In the genomic region with DNA sequence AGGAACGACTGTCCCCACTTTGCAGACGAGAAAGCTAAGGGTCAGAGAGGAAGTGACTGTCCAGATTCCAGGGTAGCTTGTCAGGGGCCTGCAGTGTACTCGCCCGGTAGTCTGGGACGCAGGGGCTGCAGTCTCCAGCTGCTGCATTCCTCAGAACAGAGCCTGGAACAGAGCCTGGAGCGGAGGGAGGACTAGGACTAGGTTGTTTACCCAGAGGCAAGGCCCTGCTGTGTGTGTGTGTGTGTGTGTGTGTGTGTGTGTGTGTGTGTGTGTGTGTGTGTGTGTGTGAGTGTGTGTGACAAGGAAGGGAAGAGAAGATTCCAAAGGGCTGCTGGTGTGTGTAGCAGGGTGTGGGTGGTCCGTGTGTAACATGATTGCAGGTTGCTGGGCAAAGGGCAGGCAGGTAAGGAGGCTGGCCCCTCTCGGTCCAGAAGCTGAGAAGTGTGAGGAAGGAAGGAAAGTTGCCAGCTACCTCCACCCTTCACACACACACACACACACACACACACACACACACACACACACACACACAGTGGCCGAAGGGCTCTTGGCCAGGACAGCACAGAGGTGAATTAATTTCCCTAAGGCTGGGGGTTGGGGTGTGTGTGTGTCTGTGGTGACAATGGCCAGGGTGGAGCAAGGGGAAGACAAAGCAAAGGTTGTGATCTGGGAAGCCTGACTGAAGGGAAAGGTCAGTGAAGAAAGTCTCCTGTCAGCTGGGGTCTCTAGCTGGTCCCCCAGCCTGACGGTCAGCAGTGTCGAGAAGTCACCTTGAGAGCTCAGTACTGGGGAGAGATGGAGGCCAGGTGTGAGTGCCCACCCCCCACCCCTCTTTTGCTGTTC, we compare ENCODE assay signal across 9 mouse cellular contexts. TPM values are rescaled to one million over a fixed set of nuclear protein-coding genes. Genes with fewer than 3 reads are reported as not detected.
DNase-seq lines count a peak whose midpoint lies in the region; ATAC-seq lines count a peak whose summit lies in the region.
"Had no signal": no experiment of that assay in that cellular context is flagged by ENCODE, and none has a peak within 500 bp of the region (broad histone marks: within the 10 kb centered on the region; RNA-seq: fewer than 3 reads in every experiment).

No protein-coding gene starts in this region.

- H3K4me3 ChIP-seq in hindbrain, embryonic 10.5 days, result no peak overlapping the region
- H3K4me3 ChIP-seq in hindbrain, embryonic 11.5 days (ENCODE audit: low read depth, low read length), result no peak overlapping the region
- H3K4me3 ChIP-seq in embryonic facial prominence, embryonic 13.5 days, result no peak overlapping the region
- H3K4me3 ChIP-seq in heart, embryonic 16.5 days (ENCODE audit: low read length), result no peak overlapping the region
- no peak overlapping the region for H3K4me3 ChIP-seq in macrophage (ENCODE audit: inconsistent target)

- H3K79me2 ChIP-seq in macrophage (ENCODE audit: inconsistent target), result no peaks in the 10 kb centered on the region

- 33% methylated on average over 11 of the region's 11 CpGs for WGBS in hindbrain, embryonic 10.5 days
- 31% methylated on average over 11 of the region's 11 CpGs for WGBS in hindbrain, embryonic 11.5 days
- 21% methylated on average over 11 of the region's 11 CpGs for WGBS in embryonic facial prominence, embryonic 13.5 days
- WGBS in heart, embryonic 16.5 days, result 24% methylated on average over 11 of the region's 11 CpGs
- WGBS in macrophage (ENCODE audit: missing documents), result 82% methylated on average over 8 of the region's 11 CpGs

- H3K4me2 ChIP-seq in hindbrain, embryonic 11.5 days (replicated peaks; ENCODE audit: low read depth, low read length), result no peak overlapping the region
- 0 out of 2 replicates have a peak overlapping the region, but pooled peaks have one; percentile 57 for H3K4me2 ChIP-seq in embryonic facial prominence, embryonic 13.5 days
- peak overlapping the region; percentile 20; the same call in 1 of the 2 replicates for H3K4me2 ChIP-seq in heart, embryonic 16.5 days (ENCODE audit: low read depth, low read length)

- H3K36me3 ChIP-seq in hindbrain, embryonic 10.5 days, result peaks cover 16% of the 10 kb centered on the region
- 0 out of 2 replicates have a peak, but pooled peaks cover 2% of the 10 kb centered on the region for H3K36me3 ChIP-seq in hindbrain, embryonic 11.5 days (ENCODE audit: control insufficient read depth, insufficient read depth, low read length)
- peaks cover 21% of the 10 kb centered on the region for H3K36me3 ChIP-seq in embryonic facial prominence, embryonic 13.5 days
- no peaks in the 10 kb centered on the region for H3K36me3 ChIP-seq in heart, embryonic 16.5 days (ENCODE audit: control insufficient read depth, insufficient read depth)
- H3K36me3 ChIP-seq in macrophage (ENCODE audit: inconsistent target), result no peaks in the 10 kb centered on the region

- peaks cover 50% of the 10 kb centered on the region for H3K4me1 ChIP-seq in hindbrain, embryonic 10.5 days (replicated peaks)
- H3K4me1 ChIP-seq in hindbrain, embryonic 11.5 days (replicated peaks; ENCODE audit: control insufficient read depth, insufficient read depth, low read length), result no peaks in the 10 kb centered on the region; the same call in 1 of the 2 replicates
- peaks cover 39% of the 10 kb centered on the region for H3K4me1 ChIP-seq in embryonic facial prominence, embryonic 13.5 days
- peaks cover 36% of the 10 kb centered on the region for H3K4me1 ChIP-seq in heart, embryonic 16.5 days (ENCODE audit: control insufficient read depth, insufficient read depth, low read length)

- no peaks in the 10 kb centered on the region for H3K27me3 ChIP-seq in hindbrain, embryonic 10.5 days (ENCODE audit: insufficient read depth, poor library complexity, severe bottlenecking)
- H3K27me3 ChIP-seq in hindbrain, embryonic 11.5 days (ENCODE audit: control insufficient read depth, insufficient read depth, low read length), result no peaks in the 10 kb centered on the region
- H3K27me3 ChIP-seq in embryonic facial prominence, embryonic 13.5 days, result no peaks in the 10 kb centered on the region
- H3K27me3 ChIP-seq in heart, embryonic 16.5 days (ENCODE audit: control insufficient read depth, insufficient read depth, low read length), result no peaks in the 10 kb centered on the region
- H3K27me3 ChIP-seq: CH12.LX had no signal

- DNase-seq in hindbrain, embryonic 10.5 days (ENCODE audit: low spot score), result peak; percentile 13
- no peak for DNase-seq in hindbrain, embryonic 11.5 days (ENCODE audit: low spot score)
- DNase-seq in kidney, postnatal 36 days, result peak; percentile 78 to 82
- DNase-seq in urinary bladder, postnatal 36 days (ENCODE audit: low spot score in 2 of 2), result peak; percentile 67 to 73
- DNase-seq in layer of hippocampus, adult 9-10 months (ENCODE audit: low spot score), result no peak

- H3K27ac ChIP-seq in hindbrain, embryonic 10.5 days, result peak overlapping the region; percentile 79
- H3K27ac ChIP-seq in hindbrain, embryonic 11.5 days (ENCODE audit: low read depth, low read length), result no peak overlapping the region
- peak overlapping the region; percentile 91 for H3K27ac ChIP-seq in embryonic facial prominence, embryonic 13.5 days
- H3K27ac ChIP-seq in heart, embryonic 16.5 days (ENCODE audit: low read length), result peak overlapping the region; percentile 83
- 0 out of 2 replicates have a peak overlapping the region, but pooled peaks have one; percentile 3 for H3K27ac ChIP-seq in macrophage

- ATAC-seq in hindbrain, embryonic 11.5 days (ENCODE audit: low FRiP score), result no peak
- ATAC-seq in embryonic facial prominence, embryonic 13.5 days (ENCODE audit: insufficient number of reproducible peaks, insufficient read depth, low FRiP score, low TSS enrichment, low read depth), result no peak
- peak; percentile 53 for ATAC-seq in heart, embryonic 16.5 days (replicated peaks; ENCODE audit: extremely low read depth, insufficient read depth, low FRiP score)

- no peak overlapping the region for H3K9ac ChIP-seq in hindbrain, embryonic 11.5 days (ENCODE audit: low read depth, low read length)
- peak overlapping the region; percentile 36; the same call in 1 of the 2 replicates for H3K9ac ChIP-seq in embryonic facial prominence, embryonic 13.5 days
- peak overlapping the region; percentile 54 for H3K9ac ChIP-seq in heart, embryonic 16.5 days (ENCODE audit: low read length)

- no peaks in the 10 kb centered on the region for H3K9me3 ChIP-seq in hindbrain, embryonic 10.5 days
- no peaks in the 10 kb centered on the region for H3K9me3 ChIP-seq in hindbrain, embryonic 11.5 days (ENCODE audit: control insufficient read depth, low read length)
- no peaks in the 10 kb centered on the region for H3K9me3 ChIP-seq in embryonic facial prominence, embryonic 13.5 days
- H3K9me3 ChIP-seq in heart, embryonic 16.5 days (replicated peaks; ENCODE audit: control insufficient read depth, low read length), result no peaks in the 10 kb centered on the region

RNA-seq across cellular contexts. Expression of a gene that starts 9.1 kb away (rescaled TPM):
- 7.7 and 8.9 TPM in 2 replicates for polyA plus RNA-seq in hindbrain, embryonic 10.5 days (2016; fragmentation: Nextera tagmentation; extraction: Ambion mirVana)
- polyA plus RNA-seq in hindbrain, embryonic 11.5 days (2014; fragmentation: Nextera tagmentation; extraction: Ambion mirVana), result 5.2 and 7.3 TPM in 2 replicates
- 15.0 and 16.2 TPM in 2 replicates for polyA plus RNA-seq in embryonic facial prominence, embryonic 13.5 days (2015; fragmentation: Nextera tagmentation; extraction: Ambion mirVana)
- polyA plus RNA-seq in heart, embryonic 16.5 days (2015; fragmentation: Nextera tagmentation; extraction: Ambion mirVana), result 6.1 and 7.4 TPM in 2 replicates
- 10 to 100 TPM in 1 of 26 experiments, 1 to 10 TPM in 25; 2.1 to 11.1 (median 5.4) TPM for total RNA-seq in macrophage (2018; cell fraction: chromatin; rRNA removed)
- 1 to 10 TPM in 24 of 26 experiments, under 1 TPM in 2; 0.91 to 4.9 (median 2.6) TPM for total RNA-seq in macrophage (2018; cell fraction: cytosol; rRNA removed)
- 10 to 100 TPM in 5 of 26 experiments, 1 to 10 TPM in 21; 1.2 to 16.7 (median 6.2) TPM for total RNA-seq in macrophage (2018; cell fraction: nucleus; rRNA removed)
- polyA plus RNA-seq in macrophage (2018), result 0.98 to 2.8 TPM (median 2.6 TPM) in 3 replicates

RNA-seq across cellular contexts. Expression of a gene that starts 25.3 kb away (rescaled TPM):
- 1.7 and 2.3 TPM in 2 replicates for polyA plus RNA-seq in hindbrain, embryonic 10.5 days (2016; fragmentation: Nextera tagmentation; extraction: Ambion mirVana)
- polyA plus RNA-seq in hindbrain, embryonic 11.5 days (2014; fragmentation: Nextera tagmentation; extraction: Ambion mirVana), result 4.1 and 5.4 TPM in 2 replicates
- polyA plus RNA-seq in embryonic facial prominence, embryonic 13.5 days (2015; fragmentation: Nextera tagmentation; extraction: Ambion mirVana), result 5.2 and 6.9 TPM in 2 replicates
- 2.9 TPM in 2 replicates for polyA plus RNA-seq in heart, embryonic 16.5 days (2015; fragmentation: Nextera tagmentation; extraction: Ambion mirVana)
- total RNA-seq in macrophage (2018; cell fraction: chromatin; rRNA removed), result 10 to 100 TPM in 22 of 26 experiments, 1 to 10 TPM in 4; 5.4 to 44.3 (median 19.7) TPM
- 10 to 100 TPM; 18.2 to 47.9 (median 36.2) TPM for total RNA-seq in macrophage (2018; cell fraction: cytosol; rRNA removed)
- total RNA-seq in macrophage (2018; cell fraction: nucleus; rRNA removed), result 10 to 100 TPM; 13.7 to 81.3 (median 44.7) TPM
- 18.5 to 31.2 TPM (median 23.4 TPM) in 3 replicates for polyA plus RNA-seq in macrophage (2018)

RNA-seq across cellular contexts. Expression of a gene that starts 29.6 kb away (rescaled TPM):
- polyA plus RNA-seq in hindbrain, embryonic 10.5 days (2016; fragmentation: Nextera tagmentation; extraction: Ambion mirVana), result 0.72 and 1.5 TPM in 2 replicates
- 0.91 and 1.1 TPM in 2 replicates for polyA plus RNA-seq in hindbrain, embryonic 11.5 days (2014; fragmentation: Nextera tagmentation; extraction: Ambion mirVana)
- polyA plus RNA-seq in embryonic facial prominence, embryonic 13.5 days (2015; fragmentation: Nextera tagmentation; extraction: Ambion mirVana), result 1.7 and 2.4 TPM in 2 replicates
- 4.0 and 7.6 TPM in 2 replicates for polyA plus RNA-seq in heart, embryonic 16.5 days (2015; fragmentation: Nextera tagmentation; extraction: Ambion mirVana)
- total RNA-seq in macrophage (2018; cell fraction: chromatin; rRNA removed), result 100 to 1,000 TPM in 1 of 26 experiments, 10 to 100 TPM in 24, 1 to 10 TPM in 1; 9.8 to 105 (median 44.4) TPM
- total RNA-seq in macrophage (2018; cell fraction: cytosol; rRNA removed), result 10 to 100 TPM; 21.5 to 40.9 (median 34.6) TPM
- total RNA-seq in macrophage (2018; cell fraction: nucleus; rRNA removed), result 10 to 100 TPM; 15.9 to 81.3 (median 30.8) TPM
- 29.0 to 47.4 TPM (median 29.5 TPM) in 3 replicates for polyA plus RNA-seq in macrophage (2018)

RNA-seq across cellular contexts. Expression of a gene that starts 39.8 kb away (rescaled TPM):
- 7.7 and 8.3 TPM in 2 replicates for polyA plus RNA-seq in hindbrain, embryonic 10.5 days (2016; fragmentation: Nextera tagmentation; extraction: Ambion mirVana)
- 4.9 and 6.2 TPM in 2 replicates for polyA plus RNA-seq in hindbrain, embryonic 11.5 days (2014; fragmentation: Nextera tagmentation; extraction: Ambion mirVana)
- polyA plus RNA-seq in embryonic facial prominence, embryonic 13.5 days (2015; fragmentation: Nextera tagmentation; extraction: Ambion mirVana), result 16.6 and 17.4 TPM in 2 replicates
- polyA plus RNA-seq in heart, embryonic 16.5 days (2015; fragmentation: Nextera tagmentation; extraction: Ambion mirVana), result 21.5 and 21.8 TPM in 2 replicates
- 10 to 100 TPM in 19 of 26 experiments, 1 to 10 TPM in 7; 5.0 to 35.6 (median 19.3) TPM for total RNA-seq in macrophage (2018; cell fraction: chromatin; rRNA removed)
- 10 to 100 TPM in 21 of 26 experiments, 1 to 10 TPM in 5; 6.8 to 26.2 (median 14.3) TPM for total RNA-seq in macrophage (2018; cell fraction: cytosol; rRNA removed)
- 10 to 100 TPM in 15 of 26 experiments, 1 to 10 TPM in 11; 4.3 to 28.6 (median 11.3) TPM for total RNA-seq in macrophage (2018; cell fraction: nucleus; rRNA removed)
- polyA plus RNA-seq in macrophage (2018), result 8.8 to 14.0 TPM (median 10.0 TPM) in 3 replicates

RNA-seq across cellular contexts. Expression of a gene that starts 39.9 kb away (rescaled TPM):
- 1.6 and 1.9 TPM in 2 replicates for polyA plus RNA-seq in hindbrain, embryonic 10.5 days (2016; fragmentation: Nextera tagmentation; extraction: Ambion mirVana)
- polyA plus RNA-seq in hindbrain, embryonic 11.5 days (2014; fragmentation: Nextera tagmentation; extraction: Ambion mirVana), result 1.0 and 1.7 TPM in 2 replicates
- 5.3 and 7.2 TPM in 2 replicates for polyA plus RNA-seq in embryonic facial prominence, embryonic 13.5 days (2015; fragmentation: Nextera tagmentation; extraction: Ambion mirVana)
- 13.6 and 17.0 TPM in 2 replicates for polyA plus RNA-seq in heart, embryonic 16.5 days (2015; fragmentation: Nextera tagmentation; extraction: Ambion mirVana)
- 1 to 10 TPM in 2 of 26 experiments, under 1 TPM in 12, not detected in 12; 0.24 to 2.5 (median 0.41) TPM for total RNA-seq in macrophage (2018; cell fraction: chromatin; rRNA removed)
- total RNA-seq in macrophage (2018; cell fraction: cytosol; rRNA removed), result under 1 TPM in 15 of 26 experiments, not detected in 11; 0.04 to 0.25 (median 0.09) TPM
- total RNA-seq in macrophage (2018; cell fraction: nucleus; rRNA removed), result 1 to 10 TPM in 1 of 26 experiments, under 1 TPM in 6, not detected in 19; 0.12 to 1.1 (median 0.25) TPM
- 0.07 to 0.21 TPM in 2 of 3 replicates, not detected in the other for polyA plus RNA-seq in macrophage (2018)

Comparison
In these comparisons a context has a peak if more than half of its experiments do, and no peak if none do; other contexts are left out.
1. DNase-seq: peak in hindbrain, embryonic 10.5 days (single experiment), kidney, postnatal 36 days (2 of 2) and urinary bladder, postnatal 36 days (2 of 2); none in hindbrain, embryonic 11.5 days (single experiment) and layer of hippocampus, adult 9-10 months (single experiment).